Mouse (Mus musculus): ENCODE results near the gene Actr6. TPM values are rescaled to one million over a fixed set of nuclear protein-coding genes. Genes with fewer than 3 reads are reported as not detected.

Gene Actr6
- 53.1 TPM for polyA plus RNA-seq (2014; fragmentation: Illumina TruSeq; extraction: RNeasy Lipid Tissue Mini Kit (QIAGEN cat#74804))

GRCm38 (mm10) chr10:89732001-89732794, at the start of gene Actr6:
TSS of gene Actr6 (minus strand) at chr10:89732295.

GRCm38 (mm10) chr10:89744871-89745665, 13.0 kb upstream of the Actr6 start, which contains the start of gene Uhrf1bp1l:
TSS of gene Uhrf1bp1l (plus strand) at chr10:89744991.

GRCm38 (mm10) chr10:89686139-89686808, 45.8 kb downstream of the Actr6 start, which contains the start of gene Scyl2:
TSS of gene Scyl2 (minus strand) at chr10:89686285.

Other genes starting within 250 kb of the Actr6 start
- 5.1 TPM for gene Nr1h4, start 198.7 kb downstream of the Actr6 start, polyA plus RNA-seq (2014; fragmentation: Illumina TruSeq; extraction: RNeasy Lipid Tissue Mini Kit (QIAGEN cat#74804))
- gene Slc17a8, start 111.0 kb downstream of the Actr6 start, polyA plus RNA-seq (2014; fragmentation: Illumina TruSeq; extraction: RNeasy Lipid Tissue Mini Kit (QIAGEN cat#74804)): 0.20 TPM
- gene Scyl2, start 46.0 kb downstream of the Actr6 start, polyA plus RNA-seq (2014; fragmentation: Illumina TruSeq; extraction: RNeasy Lipid Tissue Mini Kit (QIAGEN cat#74804)): 106 TPM
- gene Uhrf1bp1l, start 12.7 kb upstream of the Actr6 start, polyA plus RNA-seq (2014; fragmentation: Illumina TruSeq; extraction: RNeasy Lipid Tissue Mini Kit (QIAGEN cat#74804)): 73.6 TPM
- gene Anks1b, start 141.2 kb upstream of the Actr6 start, polyA plus RNA-seq (2014; fragmentation: Illumina TruSeq; extraction: RNeasy Lipid Tissue Mini Kit (QIAGEN cat#74804)): 0.48 TPM